Mouse (Mus musculus) urinary bladder, postnatal 36 days (tissue): ENCODE measurements at regions not wholly inside any gene's neighbourhood (a gene's known extent, or its start where the extent isn't known, plus 50 kb on each side); places are given as distances from the start of the nearest gene placed in this dataset.

Experiments
- DNase-seq, 2 experiments: peaks; one replicate each; pipeline ENCODE4 v3.0.0; 2022; ENCODE audit warnings: low spot score in 2 of 2, mixed read lengths in 1 of 2

GRCm38 (mm10) chr9:23535872-23536271 lies 313.0 kb downstream of the Bmper start:
- no peak for DNase-seq

- DNase-seq = no peak
These were observed 315.2 kb downstream of the Bmper start for GRCm38 (mm10) chr9:23538051-23538450.

- DNase-seq = no peak
These were observed 328.8 kb downstream of the Bmper start for GRCm38 (mm10) chr9:23551692-23552091.

GRCm38 (mm10) chr9:23553766-23554165 lies 330.9 kb downstream of the Bmper start:
- DNase-seq = peak in 1 of 2 experiments; percentile 2

GRCm38 (mm10) chr9:23557601-23558000 lies 334.7 kb downstream of the Bmper start:
- DNase-seq = no peak

GRCm38 (mm10) chr9:23561924-23562323 lies 339.0 kb downstream of the Bmper start:
- DNase-seq = no peak

GRCm38 (mm10) chr9:23567081-23567480 lies 344.2 kb downstream of the Bmper start:
- DNase-seq = no peak

- DNase-seq = no peak
These were observed 347.3 kb downstream of the Bmper start for GRCm38 (mm10) chr9:23570150-23570549.

GRCm38 (mm10) chr9:23576314-23576713 lies 353.4 kb downstream of the Bmper start:
- DNase-seq = no peak

- DNase-seq = peak in 1 of 2 experiments; percentile 10
These were observed 357.3 kb downstream of the Bmper start for GRCm38 (mm10) chr9:23580155-23580554.

GRCm38 (mm10) chr9:23581039-23581606 lies 358.2 kb downstream of the Bmper start:
- DNase-seq = peak; percentile 53 to 70

- no peak for DNase-seq
These were observed 361.7 kb downstream of the Bmper start for GRCm38 (mm10) chr9:23584561-23584960.

- no peak for DNase-seq
These were observed 366.1 kb downstream of the Bmper start for GRCm38 (mm10) chr9:23589024-23589423.

GRCm38 (mm10) chr9:23591906-23592305 lies 369.0 kb downstream of the Bmper start:
- DNase-seq = no peak

GRCm38 (mm10) chr9:23600623-23601022 lies 377.7 kb downstream of the Bmper start:
- DNase-seq = no peak
